Mouse (Mus musculus): ENCODE results near the gene Fbp1. TPM values are rescaled to one million over a fixed set of nuclear protein-coding genes. Genes with fewer than 3 reads are reported as not detected.
"Not testable (repeated sequence)": the region's sequence is repeated elsewhere in the genome, so short reads cannot be mapped to it uniquely, and the experiment has no call there.

Gene Fbp1
- polyA plus RNA-seq (2015; fragmentation: Nextera tagmentation; extraction: Ambion mirVana), result 1.1 and 3.7 TPM in 2 replicates

GRCm38 (mm10) chr13:62887712-62888441 is at the start of gene Fbp1:
Gene Fbp1 (minus strand): TSS chr13:62888282.
- Histone ChIP-seq H3K4me2 (peak within 1 kb of the TSS; percentile 58), H3K27ac (no peak within 1 kb of the TSS), H3K36me3 (no peaks in the 10 kb centered on the region), H3K9ac (peak within 1 kb of the TSS; percentile 20; the same call in 1 of the 2 replicates), H3K27me3 (peaks cover 38% of the 10 kb centered on the region), H3K4me3 (peak within 1 kb of the TSS; percentile 30), H3K4me1 (peaks cover 9% of the 10 kb centered on the region), H3K9me3 (no peaks in the 10 kb centered on the region)
- 0 out of 2 replicates have a peak, but pooled peaks have one; percentile 23 for ATAC-seq (ENCODE audit: borderline replicate concordance, extremely low read depth, low FRiP score, low TSS enrichment)
- WGBS, result 5% methylated on average over 29 of the region's 29 CpGs

- peaks cover 8% of the 10 kb centered on the region; the same call in 1 of the 2 replicates for H3K4me1 ChIP-seq
- H3K9me3 ChIP-seq, result no peaks in the 10 kb centered on the region
- WGBS, result 78% methylated on average over 4 of the region's 4 CpGs
- H3K36me3 ChIP-seq, result no peaks in the 10 kb centered on the region
- no peak for ATAC-seq (ENCODE audit: borderline replicate concordance, extremely low read depth, low FRiP score, low TSS enrichment)
- no peak overlapping the region for H3K27ac ChIP-seq
- no peak overlapping the region for H3K4me3 ChIP-seq
- H3K4me2 ChIP-seq, result no peak overlapping the region
- no peak overlapping the region for H3K9ac ChIP-seq
- no peaks in the 10 kb centered on the region for H3K27me3 ChIP-seq
These were observed 44.4 kb upstream of the Fbp1 start for GRCm38 (mm10) chr13:62932452-62932851.

- ATAC-seq (ENCODE audit: borderline replicate concordance, extremely low read depth, low FRiP score, low TSS enrichment), result peak; percentile 78; the same call in 1 of the 2 replicates
- peaks cover 8% of the 10 kb centered on the region; the same call in 1 of the 2 replicates for H3K4me1 ChIP-seq
- 43% methylated on average over 9 of the region's 9 CpGs for WGBS
- no peak overlapping the region for H3K9ac ChIP-seq
- H3K36me3 ChIP-seq, result no peaks in the 10 kb centered on the region
- no peak overlapping the region for H3K4me3 ChIP-seq
- H3K27me3 ChIP-seq, result no peaks in the 10 kb centered on the region
- peak overlapping the region; percentile 79 for H3K27ac ChIP-seq
- H3K4me2 ChIP-seq, result no peak overlapping the region
- no peaks in the 10 kb centered on the region for H3K9me3 ChIP-seq
These were observed 41.8 kb upstream of the Fbp1 start for GRCm38 (mm10) chr13:62929766-62930389.

- not testable (repeated sequence) for H3K4me3 ChIP-seq, H3K4me1 ChIP-seq, H3K9ac ChIP-seq, H3K27me3 ChIP-seq, H3K9me3 ChIP-seq, H3K4me2 ChIP-seq, H3K36me3 ChIP-seq
- ATAC-seq (ENCODE audit: borderline replicate concordance, extremely low read depth, low FRiP score, low TSS enrichment), result peak; percentile 44
- H3K27ac ChIP-seq, result peak overlapping the region; percentile 79
- 88% methylated on average over 3 of the region's 3 CpGs for WGBS
These were observed 41.1 kb upstream of the Fbp1 start for GRCm38 (mm10) chr13:62929144-62929543.

- ATAC-seq (ENCODE audit: borderline replicate concordance, extremely low read depth, low FRiP score, low TSS enrichment), result no peak
- H3K4me1 ChIP-seq, result peaks cover 14% of the 10 kb centered on the region
- no peak overlapping the region for H3K4me2 ChIP-seq
- H3K9ac ChIP-seq, result no peak overlapping the region
- no peaks in the 10 kb centered on the region for H3K9me3 ChIP-seq
- H3K27me3 ChIP-seq, result no peaks in the 10 kb centered on the region
- H3K36me3 ChIP-seq, result no peaks in the 10 kb centered on the region
- WGBS, result 78% methylated on average over 1 of the region's 1 CpGs
- no peak overlapping the region for H3K27ac ChIP-seq
- no peak overlapping the region for H3K4me3 ChIP-seq
These were observed 39.4 kb upstream of the Fbp1 start for GRCm38 (mm10) chr13:62927470-62927869.

GRCm38 (mm10) chr13:62926479-62926878 is 38.4 kb upstream of the Fbp1 start:
- WGBS, result 50% methylated on average over 1 of the region's 1 CpGs
- no peak for ATAC-seq (ENCODE audit: borderline replicate concordance, extremely low read depth, low FRiP score, low TSS enrichment)
- H3K4me1 ChIP-seq, result peaks cover 14% of the 10 kb centered on the region

GRCm38 (mm10) chr13:62923182-62923581 is 35.1 kb upstream of the Fbp1 start:
- Histone ChIP-seq H3K9me3 (no peaks in the 10 kb centered on the region), H3K27ac (peak overlapping the region; percentile 16; the same call in 1 of the 2 replicates), H3K4me3 (no peak overlapping the region), H3K36me3 (no peaks in the 10 kb centered on the region), H3K4me2 (no peak overlapping the region), H3K9ac (no peak overlapping the region), H3K27me3 (no peaks in the 10 kb centered on the region), H3K4me1 (peaks cover 6% of the 10 kb centered on the region)
- ATAC-seq (ENCODE audit: borderline replicate concordance, extremely low read depth, low FRiP score, low TSS enrichment), result no peak
- 51% methylated on average over 8 of the region's 8 CpGs for WGBS

More at GRCm38 (mm10) chr13:62926479-62926878, 38.4 kb upstream of the Fbp1 start:
- no peak overlapping the region for H3K4me2 ChIP-seq
- no peak overlapping the region for H3K4me3 ChIP-seq
- H3K27ac ChIP-seq, result no peak overlapping the region
- no peak overlapping the region for H3K9ac ChIP-seq
- H3K36me3 ChIP-seq, result no peaks in the 10 kb centered on the region
- H3K9me3 ChIP-seq, result no peaks in the 10 kb centered on the region
- H3K27me3 ChIP-seq, result no peaks in the 10 kb centered on the region

- H3K4me3 ChIP-seq, result no peak overlapping the region
- no peak for ATAC-seq (ENCODE audit: borderline replicate concordance, extremely low read depth, low FRiP score, low TSS enrichment)
- H3K4me1 ChIP-seq, result peaks cover 6% of the 10 kb centered on the region
- no peaks in the 10 kb centered on the region for H3K9me3 ChIP-seq
- no peak overlapping the region for H3K27ac ChIP-seq
- no peaks in the 10 kb centered on the region for H3K36me3 ChIP-seq
- WGBS, result 73% methylated on average over 3 of the region's 3 CpGs
- H3K9ac ChIP-seq, result no peak overlapping the region
- no peak overlapping the region for H3K4me2 ChIP-seq
- no peaks in the 10 kb centered on the region for H3K27me3 ChIP-seq
These were observed 34.6 kb upstream of the Fbp1 start for GRCm38 (mm10) chr13:62922645-62923044.

- no peak overlapping the region for H3K4me2 ChIP-seq
- no peaks in the 10 kb centered on the region for H3K27me3 ChIP-seq
- no peak overlapping the region for H3K9ac ChIP-seq
- H3K9me3 ChIP-seq, result no peaks in the 10 kb centered on the region
- peaks cover 6% of the 10 kb centered on the region for H3K4me1 ChIP-seq
- ATAC-seq (ENCODE audit: borderline replicate concordance, extremely low read depth, low FRiP score, low TSS enrichment), result no peak
- no peaks in the 10 kb centered on the region for H3K36me3 ChIP-seq
- no peak overlapping the region for H3K4me3 ChIP-seq
- no peak overlapping the region; the same call in 1 of the 2 replicates for H3K27ac ChIP-seq
- WGBS, result 29% methylated on average over 11 of the region's 11 CpGs
These were observed 31.7 kb upstream of the Fbp1 start for GRCm38 (mm10) chr13:62919647-62920341.

- Histone ChIP-seq H3K9me3 (no peaks in the 10 kb centered on the region), H3K4me3 (no peak overlapping the region), H3K9ac (no peak overlapping the region), H3K27me3 (no peaks in the 10 kb centered on the region), H3K4me1 (no peaks in the 10 kb centered on the region; the same call in 1 of the 2 replicates), H3K4me2 (no peak overlapping the region), H3K27ac (peak overlapping the region; percentile 27; the same call in 1 of the 2 replicates), H3K36me3 (no peaks in the 10 kb centered on the region)
- ATAC-seq (ENCODE audit: borderline replicate concordance, extremely low read depth, low FRiP score, low TSS enrichment), result peak; percentile 81
- 33% methylated on average over 1 of the region's 1 CpGs for WGBS
These were observed 29.5 kb upstream of the Fbp1 start for GRCm38 (mm10) chr13:62917416-62918110.

- H3K27ac ChIP-seq, result peak overlapping the region; percentile 29; the same call in 1 of the 2 replicates
- H3K4me3 ChIP-seq, result no peak overlapping the region
- H3K4me2 ChIP-seq, result no peak overlapping the region
- ATAC-seq (ENCODE audit: borderline replicate concordance, extremely low read depth, low FRiP score, low TSS enrichment), result peak; percentile 66; the same call in 1 of the 2 replicates
- no peaks in the 10 kb centered on the region; the same call in 1 of the 2 replicates for H3K4me1 ChIP-seq
- H3K9me3 ChIP-seq, result no peaks in the 10 kb centered on the region
- 30% methylated on average over 4 of the region's 4 CpGs for WGBS
- no peaks in the 10 kb centered on the region for H3K27me3 ChIP-seq
- H3K36me3 ChIP-seq, result no peaks in the 10 kb centered on the region
- no peak overlapping the region for H3K9ac ChIP-seq
These were observed 28.6 kb upstream of the Fbp1 start for GRCm38 (mm10) chr13:62916675-62917074.
